ENCODE assay signal across 23 mouse cellular contexts in the genomic region with DNA sequence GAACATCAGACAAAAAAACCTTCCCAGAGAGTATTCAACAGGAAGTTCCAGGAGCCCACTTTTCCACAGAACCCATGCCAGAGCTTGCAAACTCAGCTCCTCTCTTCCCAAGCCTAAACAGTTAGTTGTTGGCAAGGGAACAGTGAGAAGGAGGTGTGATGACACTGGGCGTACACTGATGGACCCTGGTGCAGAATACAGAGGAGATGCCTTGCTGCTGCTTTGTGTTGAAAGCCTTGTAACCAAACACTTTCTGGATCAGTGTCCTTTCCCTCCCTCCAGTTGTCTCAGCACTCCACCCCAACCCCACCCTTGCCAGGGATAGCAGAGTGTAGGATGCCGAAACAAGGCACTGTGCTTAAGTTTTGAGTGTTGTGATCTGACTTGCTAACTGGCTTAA.
A peak's percentile ranks its signal among the peaks of the same experiment; 100 is the strongest.
DNase-seq lines count a peak whose midpoint lies in the region; ATAC-seq and TF ChIP-seq lines count a peak whose summit lies in the region.
"Had no signal": no experiment of that assay in that cellular context is flagged by ENCODE, and none has a peak within 500 bp of the region (broad histone marks: within the 10 kb centered on the region; RNA-seq: fewer than 3 reads in every experiment).

No protein-coding gene starts in this region.

- no peak overlapping the region for H3K9ac ChIP-seq in hindbrain, postnatal 0 days (replicated peaks; ENCODE audit: low read length)
- no peak overlapping the region for H3K9ac ChIP-seq in hindbrain, embryonic 13.5 days
- H3K9ac ChIP-seq in lung, postnatal 0 days (replicated peaks; ENCODE audit: low read depth), result no peak overlapping the region
- H3K9ac ChIP-seq in ES-Bruce4 (ENCODE audit: low read depth, poor library complexity, severe bottlenecking), result no peak overlapping the region
- H3K9ac ChIP-seq in intestine, postnatal 0 days (ENCODE audit: low read depth, low read length), result no peak overlapping the region
- no peak overlapping the region for H3K9ac ChIP-seq in intestine, embryonic 15.5 days
- H3K9ac ChIP-seq: embryonic facial prominence, embryonic 12.5 days; forebrain, embryonic 13.5 days; midbrain, embryonic 12.5 days; neural tube, embryonic 13.5 days had no signal

- no peak overlapping the region for H3K4me3 ChIP-seq in hindbrain, postnatal 0 days (ENCODE audit: low read length)
- H3K4me3 ChIP-seq in hindbrain, embryonic 13.5 days, result no peak overlapping the region
- H3K4me3 ChIP-seq in lung, postnatal 0 days (ENCODE audit: low read depth, low read length), result no peak overlapping the region
- no peak overlapping the region for H3K4me3 ChIP-seq in ES-Bruce4 (ENCODE audit: low read depth, low read length)
- no peak overlapping the region for H3K4me3 ChIP-seq in intestine, postnatal 0 days (ENCODE audit: low read depth, low read length)
- H3K4me3 ChIP-seq in intestine, embryonic 15.5 days (replicated peaks), result no peak overlapping the region
- H3K4me3 ChIP-seq: embryonic facial prominence, embryonic 12.5 days; erythroblast, embryonic 14.5 days; forebrain, embryonic 13.5 days; midbrain, embryonic 12.5 days; neural tube, embryonic 13.5 days had no signal

- H3K27me3 ChIP-seq in hindbrain, postnatal 0 days (ENCODE audit: insufficient read depth, low read length), result no peaks in the 10 kb centered on the region
- no peaks in the 10 kb centered on the region for H3K27me3 ChIP-seq in hindbrain, embryonic 13.5 days
- no peaks in the 10 kb centered on the region for H3K27me3 ChIP-seq in lung, postnatal 0 days (replicated peaks; ENCODE audit: insufficient read depth, low read length)
- no peaks in the 10 kb centered on the region for H3K27me3 ChIP-seq in ES-Bruce4 (ENCODE audit: control insufficient read depth, insufficient read depth, low read length, poor library complexity, severe bottlenecking)
- no peaks in the 10 kb centered on the region for H3K27me3 ChIP-seq in intestine, postnatal 0 days (replicated peaks; ENCODE audit: control insufficient read depth, insufficient read depth, low read length)
- H3K27me3 ChIP-seq in intestine, embryonic 15.5 days (replicated peaks), result no peaks in the 10 kb centered on the region
- H3K27me3 ChIP-seq: embryonic facial prominence, embryonic 12.5 days; forebrain, embryonic 13.5 days; midbrain, embryonic 12.5 days; neural tube, embryonic 13.5 days had no signal

- DNase-seq in hindbrain, postnatal 0 days (ENCODE audit: low spot score), result no peak
- peak; percentile 30 for DNase-seq in lung, postnatal 0 days (ENCODE audit: low spot score)
- DNase-seq in lung, adult 18-20 months, result no peak
- peak; percentile 69 for DNase-seq in ZHBTc4 (ENCODE audit: low read depth, low spot score)
- DNase-seq: adrenal gland, postnatal 25 days; cerebellum, adult 11-12 months; cerebellum, postnatal 14 days; kidney, adult 11 months; kidney, postnatal 10 days; left cerebral cortex, postnatal 4 days; liver had no signal

- no peaks in the 10 kb centered on the region for H3K36me3 ChIP-seq in hindbrain, postnatal 0 days (ENCODE audit: insufficient read depth, low read length)
- H3K36me3 ChIP-seq in hindbrain, embryonic 13.5 days, result no peaks in the 10 kb centered on the region
- H3K36me3 ChIP-seq in lung, postnatal 0 days (ENCODE audit: insufficient read depth, low read length), result no peaks in the 10 kb centered on the region
- H3K36me3 ChIP-seq in ES-Bruce4 (ENCODE audit: control insufficient read depth, insufficient read depth, low read length, poor library complexity, severe bottlenecking), result no peaks in the 10 kb centered on the region
- peaks cover 4% of the 10 kb centered on the region; the same call in 1 of the 2 replicates for H3K36me3 ChIP-seq in intestine, postnatal 0 days (ENCODE audit: control insufficient read depth, insufficient read depth)
- H3K36me3 ChIP-seq in intestine, embryonic 15.5 days, result no peaks in the 10 kb centered on the region
- H3K36me3 ChIP-seq: midbrain, embryonic 12.5 days; neural tube, embryonic 13.5 days had no signal

- 0 out of 2 replicates have a peak, but pooled peaks cover 2% of the 10 kb centered on the region for H3K4me1 ChIP-seq in hindbrain, postnatal 0 days (ENCODE audit: insufficient read depth, low read length)
- peaks cover 36% of the 10 kb centered on the region for H3K4me1 ChIP-seq in hindbrain, embryonic 13.5 days (replicated peaks)
- H3K4me1 ChIP-seq in lung, postnatal 0 days (ENCODE audit: insufficient read depth, low read depth, low read length), result no peaks in the 10 kb centered on the region
- peaks cover 16% of the 10 kb centered on the region for H3K4me1 ChIP-seq in ES-Bruce4 (ENCODE audit: control insufficient read depth, insufficient read depth, low read length)
- H3K4me1 ChIP-seq in intestine, postnatal 0 days (replicated peaks; ENCODE audit: control insufficient read depth, insufficient read depth, low read length), result no peaks in the 10 kb centered on the region
- H3K4me1 ChIP-seq in intestine, embryonic 15.5 days (replicated peaks), result no peaks in the 10 kb centered on the region

- WGBS in hindbrain, postnatal 0 days, result 77% methylated on average over 2 of the region's 2 CpGs
- 69% methylated on average over 2 of the region's 2 CpGs for WGBS in hindbrain, embryonic 13.5 days
- WGBS in lung, postnatal 0 days, result 36% methylated on average over 2 of the region's 2 CpGs
- WGBS in intestine, postnatal 0 days, result 88% methylated on average over 2 of the region's 2 CpGs
- 83% methylated on average over 2 of the region's 2 CpGs for WGBS in intestine, embryonic 15.5 days

- H3K9me3 ChIP-seq in hindbrain, postnatal 0 days (ENCODE audit: low read length), result no peaks in the 10 kb centered on the region
- H3K9me3 ChIP-seq in hindbrain, embryonic 13.5 days, result no peaks in the 10 kb centered on the region
- H3K9me3 ChIP-seq in lung, postnatal 0 days (ENCODE audit: low read length), result no peaks in the 10 kb centered on the region
- H3K9me3 ChIP-seq in ES-Bruce4 (replicated peaks; ENCODE audit: control insufficient read depth, insufficient read depth, low read length, poor library complexity, severe bottlenecking), result no peaks in the 10 kb centered on the region
- no peaks in the 10 kb centered on the region for H3K9me3 ChIP-seq in intestine, postnatal 0 days (ENCODE audit: control insufficient read depth)
- H3K9me3 ChIP-seq in intestine, embryonic 15.5 days, result no peaks in the 10 kb centered on the region
- H3K9me3 ChIP-seq: embryonic facial prominence, embryonic 12.5 days; forebrain, embryonic 13.5 days; midbrain, embryonic 12.5 days; neural tube, embryonic 13.5 days had no signal

- no peak overlapping the region for H3K27ac ChIP-seq in hindbrain, postnatal 0 days
- no peak overlapping the region for H3K27ac ChIP-seq in hindbrain, embryonic 13.5 days
- H3K27ac ChIP-seq in lung, postnatal 0 days (ENCODE audit: low read length), result no peak overlapping the region
- peak overlapping the region; percentile 33 for H3K27ac ChIP-seq in ES-Bruce4 (ENCODE audit: insufficient read depth, low read length)
- H3K27ac ChIP-seq in intestine, postnatal 0 days (ENCODE audit: low read depth, low read length), result no peak overlapping the region
- H3K27ac ChIP-seq in intestine, embryonic 15.5 days, result no peak overlapping the region
- H3K27ac ChIP-seq: embryonic facial prominence, embryonic 12.5 days; forebrain, embryonic 13.5 days; midbrain, embryonic 12.5 days; neural tube, embryonic 13.5 days; stomach, postnatal 0 days had no signal

- no peak for TF ChIP-seq CTCF in hindbrain, postnatal 0 days (IDR thresholded peaks at IDR 0.05; ENCODE audit: low read depth)
- no peak for TF ChIP-seq CTCF in lung, postnatal 0 days (IDR thresholded peaks at IDR 0.05)
- TF ChIP-seq CTCF in ES-Bruce4 (IDR thresholded peaks at IDR 0.05; ENCODE audit: low read depth, low read length), result no peak
- TF ChIP-seq CTCF in intestine, postnatal 0 days (IDR thresholded peaks at IDR 0.05; ENCODE audit: low read depth), result no peak

- TF ChIP-seq POLR2A in ES-Bruce4 (IDR thresholded peaks at IDR 0.05; ENCODE audit: insufficient read depth, low read length), result no peak

- no peak overlapping the region for H3K4me2 ChIP-seq in hindbrain, postnatal 0 days (ENCODE audit: low read depth, low read length)
- H3K4me2 ChIP-seq in hindbrain, embryonic 13.5 days, result no peak overlapping the region
- H3K4me2 ChIP-seq in lung, postnatal 0 days (replicated peaks; ENCODE audit: low read depth, low read length), result no peak overlapping the region
- no peak overlapping the region for H3K4me2 ChIP-seq in intestine, postnatal 0 days (replicated peaks; ENCODE audit: low read depth)
- no peak overlapping the region for H3K4me2 ChIP-seq in intestine, embryonic 15.5 days (replicated peaks)
- H3K4me2 ChIP-seq: embryonic facial prominence, embryonic 12.5 days; forebrain, embryonic 13.5 days; heart, embryonic 11.5 days; midbrain, embryonic 12.5 days; neural tube, embryonic 13.5 days had no signal

- ATAC-seq in hindbrain, postnatal 0 days, result peak; percentile 47; the same call in 1 of the 2 replicates
- ATAC-seq in hindbrain, embryonic 13.5 days (ENCODE audit: low FRiP score), result no peak
- peak; percentile 60 for ATAC-seq in lung, postnatal 0 days
- ATAC-seq in intestine, postnatal 0 days, result no peak
- ATAC-seq in intestine, embryonic 15.5 days, result no peak
- ATAC-seq: forebrain, embryonic 13.5 days; hindbrain, embryonic 16.5 days had no signal

- TF ChIP-seq EP300 in lung, postnatal 0 days (IDR thresholded peaks at IDR 0.05), result no peak
- 0 out of 2 replicates have a peak, but pooled peaks have one; percentile 20 for TF ChIP-seq EP300 in ES-Bruce4 (IDR thresholded peaks at IDR 0.05; ENCODE audit: insufficient read depth, low read depth, low read length)

Comparison
In these comparisons a context has a peak if more than half of its experiments do, and no peak if none do; other contexts are left out.
1. ATAC-seq: peak in hindbrain, postnatal 0 days (single experiment) and lung, postnatal 0 days (single experiment); none in hindbrain, embryonic 13.5 days (single experiment), intestine, postnatal 0 days (single experiment) and intestine, embryonic 15.5 days (single experiment).
2. DNase-seq: peak in lung, postnatal 0 days (single experiment) and ZHBTc4 (single experiment); none in hindbrain, postnatal 0 days (single experiment) and lung, adult 18-20 months (0 of 2).